Mouse (Mus musculus) stomach, postnatal 0 days (tissue): ENCODE measurements around the gene Rbl2. TPM values are rescaled to one million over a fixed set of nuclear protein-coding genes. Genes with fewer than 3 reads are reported as not detected.

Source experiments
- ATAC-seq: fragments of 200-750 bp; cut with Nextera tagmentation; 2 replicates; pipeline ENCODE4 v1.8.0; 2017; ENCODE audit not compliant: low FRiP score, low TSS enrichment
- DNase-seq: peaks from one replicate; pipeline ENCODE4 v3.0.0-alpha.2; 2016; ENCODE audit warnings: low spot score
- H3K27ac ChIP-seq: fragments of 300-500 bp; sonication (generic); replicated peaks from 2 replicates; pipeline ENCODE4 v1.5.1; 2014; ENCODE audit warnings: mild to moderate bottlenecking, control low read depth
- H3K27me3 ChIP-seq: fragments of 300-500 bp; sonication (generic); 2 replicates; pipeline ENCODE4 v1.6.1; 2014; ENCODE audit warnings: low read length; ENCODE audit not compliant: control insufficient read depth, insufficient read depth
- H3K36me3 ChIP-seq: fragments of 300-500 bp; sonication (generic); 2 replicates; pipeline ENCODE4 v1.6.1; 2014; ENCODE audit warnings: low read length, mixed read lengths; ENCODE audit not compliant: control insufficient read depth, insufficient read depth
- H3K4me1 ChIP-seq: fragments of 300-500 bp; sonication (generic); replicated peaks from 2 replicates; pipeline ENCODE4 v1.6.1; 2014; ENCODE audit warnings: antibody characterized with exemption; ENCODE audit not compliant: control insufficient read depth, insufficient read depth
- H3K4me2 ChIP-seq: fragments of 300-500 bp; sonication (generic); replicated peaks from 2 replicates; pipeline ENCODE4 v1.6.1; 2014; ENCODE audit warnings: low read depth, mild to moderate bottlenecking, control low read depth, moderate library complexity
- H3K4me3 ChIP-seq: fragments of 300-500 bp; sonication (generic); 2 replicates; pipeline ENCODE4 v1.5.1; 2014; ENCODE audit warnings: low read depth, low read length, control low read depth
- H3K9ac ChIP-seq: fragments of 300-500 bp; sonication (generic); 2 replicates; pipeline ENCODE4 v1.6.1; 2014; ENCODE audit warnings: mild to moderate bottlenecking, low read length, control low read depth, mixed read lengths
- H3K9me3 ChIP-seq: fragments of 300-500 bp; sonication (generic); 2 replicates; pipeline ENCODE4 v1.6.1; 2016; ENCODE audit warnings: low read length; ENCODE audit not compliant: control insufficient read depth
- CTCF ChIP-seq: IDR thresholded peaks from 2 replicates; pipeline ENCODE4 v1.5.1; 2016; ENCODE audit warnings: antibody characterized with exemption, low read depth, mild to moderate bottlenecking, moderate library complexity
- EP300 ChIP-seq: optimal IDR thresholded peaks from 2 replicates; pipeline ENCODE3; 2016; ENCODE audit warnings: antibody characterized with exemption
- WGBS: fragments of 180-500 bp; shearing (Covaris S2); extraction: QIAGEN DNeasy Blood & Tissue Kit; methylation state at CpG from one replicate; pipeline ENCODE4 v1.1.7; 2014; 5-methylcytosine and 5-hydroxymethylcytosine counted together
- polyA plus RNA-seq: library from polyadenylated mRNA; unstranded; fragments of >200 nt; fragmentation: Nextera tagmentation; extraction: Ambion mirVana; gene quantifications from 2 replicates; pipeline ENCODE4 v1.2.1, GENCODE M21; 2015

Rbl2 gene
- polyA plus RNA-seq, 1 experiment from 2014 or later, result 6.5 TPM

DNA sequence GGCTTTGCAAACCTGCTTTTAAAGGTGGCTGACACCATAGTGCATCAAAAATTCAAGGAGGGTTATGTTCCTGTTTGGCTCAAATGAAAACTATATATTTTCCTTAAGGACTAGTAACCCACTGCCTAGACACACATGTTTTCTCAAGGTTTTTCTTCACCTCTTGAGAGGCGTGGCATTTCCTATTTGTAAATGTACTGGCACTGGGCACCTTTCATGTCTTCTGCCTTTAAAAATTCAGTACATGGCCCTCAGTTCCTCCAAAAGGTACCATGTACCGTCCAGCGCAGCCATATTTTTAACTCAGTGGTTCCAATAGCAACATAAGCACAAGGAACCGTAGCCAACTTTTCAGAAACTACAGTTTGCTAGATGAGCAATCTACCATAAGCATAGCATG is 62.9 kb downstream of the Rbl2 start:
- Histone ChIP-seq H3K27ac (no peak overlapping the region), H3K9ac (peak overlapping the region; percentile 76)

DNA sequence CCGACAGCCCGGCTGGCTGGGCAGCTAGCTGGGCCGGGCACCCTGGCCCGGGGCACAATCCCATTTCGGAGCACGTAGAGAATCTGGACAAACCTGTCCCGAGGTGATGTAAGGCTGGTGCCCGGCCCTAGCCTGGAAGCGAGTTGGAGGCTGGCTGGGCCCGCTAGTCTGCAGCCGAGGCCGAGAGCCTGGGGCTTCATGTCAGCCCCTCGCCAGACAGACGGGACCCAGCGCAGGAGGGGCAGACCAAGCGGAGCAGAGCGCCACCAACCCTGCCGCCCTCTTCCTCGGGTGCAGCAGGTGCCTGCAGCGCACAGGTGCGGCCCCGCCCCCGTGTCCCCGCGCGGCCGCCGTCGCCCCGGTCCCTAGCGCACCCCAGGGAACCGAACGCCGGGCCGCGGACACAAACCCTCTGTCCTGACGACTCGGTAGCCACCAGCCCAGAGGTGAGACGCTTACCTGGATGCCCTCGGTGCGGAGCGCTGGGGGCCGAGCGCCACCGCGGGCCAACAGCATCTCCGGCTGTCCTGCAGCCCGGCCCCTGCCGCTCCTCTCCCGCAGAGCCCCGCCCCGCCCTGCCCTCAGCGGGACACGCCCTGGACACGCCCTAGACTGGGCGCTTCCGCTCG is 63.7 kb downstream of the Rbl2 start:
- Histone ChIP-seq H3K27me3 (no peaks in the 10 kb centered on the region), H3K9me3 (no peaks in the 10 kb centered on the region), H3K9ac (peak overlapping the region; percentile 76), H3K36me3 (peaks cover 5% of the 10 kb centered on the region; the same call in 1 of the 2 replicates), H3K4me2 (peak overlapping the region; percentile 83), H3K4me3 (peak overlapping the region; percentile 90), H3K4me1 (0 out of 2 replicates have a peak, but pooled peaks cover 2% of the 10 kb centered on the region), H3K27ac (peak overlapping the region; percentile 85)
- ATAC-seq, result peak; percentile 65
- peak; percentile 52 for TF ChIP-seq EP300
- no peak for TF ChIP-seq CTCF
- peak; percentile 76 for DNase-seq
- WGBS, result under 1% methylated on average over 48 of the region's 58 CpGs

More for the DNA sequence above, 62.9 kb downstream of the Rbl2 start:
- H3K4me2 ChIP-seq, result peak overlapping the region; percentile 83
- WGBS, result 62% methylated on average over 4 of the region's 4 CpGs
- no peak for DNase-seq
- peaks cover 5% of the 10 kb centered on the region; the same call in 1 of the 2 replicates for H3K36me3 ChIP-seq
- peak overlapping the region; percentile 90 for H3K4me3 ChIP-seq
- no peaks in the 10 kb centered on the region for H3K9me3 ChIP-seq
- TF ChIP-seq CTCF, result no peak
- TF ChIP-seq EP300, result no peak
- ATAC-seq, result no peak
- 0 out of 2 replicates have a peak, but pooled peaks cover 2% of the 10 kb centered on the region for H3K4me1 ChIP-seq
- H3K27me3 ChIP-seq, result no peaks in the 10 kb centered on the region

DNA sequence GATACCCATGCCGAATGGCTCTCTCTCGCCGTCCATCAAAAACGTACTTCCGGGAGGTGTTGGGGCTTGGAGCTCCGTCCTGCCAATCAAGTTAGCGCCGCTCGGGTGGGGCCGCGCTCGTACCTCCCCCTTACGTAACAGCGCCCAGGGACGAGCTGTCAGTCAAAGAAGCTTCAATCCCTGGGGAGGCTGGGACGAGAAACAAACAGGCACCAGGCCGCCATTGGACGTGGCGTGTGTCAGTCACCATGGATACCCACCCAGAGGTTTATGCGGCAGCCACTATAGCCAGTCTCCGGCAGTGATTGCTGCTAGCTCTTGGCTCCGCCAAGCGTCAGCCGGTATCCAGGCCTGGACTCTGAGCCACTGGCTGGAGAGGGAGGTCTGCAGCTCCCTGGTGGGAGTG is 64.2 kb downstream of the Rbl2 start:
- no peaks in the 10 kb centered on the region for H3K27me3 ChIP-seq
- 0 out of 2 replicates have a peak, but pooled peaks cover 5% of the 10 kb centered on the region for H3K36me3 ChIP-seq
- H3K4me1 ChIP-seq, result 0 out of 2 replicates have a peak, but pooled peaks cover 2% of the 10 kb centered on the region
- peak overlapping the region; percentile 63 for H3K27ac ChIP-seq
- WGBS, result under 1% methylated on average over 24 of the region's 24 CpGs
- peak overlapping the region; percentile 90 for H3K4me3 ChIP-seq
- DNase-seq (peak; percentile 99), ATAC-seq (peak; percentile 99)
- H3K9ac ChIP-seq, result peak overlapping the region; percentile 31
- TF ChIP-seq CTCF (peak; percentile 59), EP300 (no peak)
- no peaks in the 10 kb centered on the region for H3K9me3 ChIP-seq
- peak overlapping the region; percentile 50 for H3K4me2 ChIP-seq

DNA sequence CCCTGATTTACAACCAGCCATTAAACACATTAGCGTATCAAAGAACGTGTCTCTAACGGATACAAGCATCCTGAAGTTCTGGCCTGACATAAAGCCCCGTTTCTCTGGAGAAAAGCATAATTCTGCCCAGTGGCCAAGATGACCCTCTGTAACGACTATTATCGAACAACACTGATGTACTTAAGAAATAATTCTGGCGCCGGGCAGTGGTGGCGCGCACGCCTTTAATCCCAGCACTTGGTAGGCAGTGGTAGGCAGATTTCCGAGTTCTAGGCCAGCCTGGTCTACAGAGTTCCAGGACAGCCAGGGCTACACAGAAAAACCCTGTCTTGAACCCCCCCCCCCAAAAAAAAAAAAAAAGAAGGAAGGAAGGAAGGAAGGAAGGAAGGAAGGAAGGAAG is 64.8 kb downstream of the Rbl2 start:
- Histone ChIP-seq H3K4me1 (0 out of 2 replicates have a peak, but pooled peaks cover 2% of the 10 kb centered on the region), H3K36me3 (0 out of 2 replicates have a peak, but pooled peaks cover 2% of the 10 kb centered on the region), H3K27ac (peak overlapping the region; percentile 63), H3K4me2 (peak overlapping the region; percentile 50), H3K4me3 (peak overlapping the region; percentile 90), H3K9ac (peak overlapping the region; percentile 31; the same call in 1 of the 2 replicates), H3K27me3 (no peaks in the 10 kb centered on the region), H3K9me3 (no peaks in the 10 kb centered on the region)
- 51% methylated on average over 12 of the region's 12 CpGs for WGBS
- DNase-seq (no peak), ATAC-seq (no peak)
- TF ChIP-seq CTCF, result no peak

DNA sequence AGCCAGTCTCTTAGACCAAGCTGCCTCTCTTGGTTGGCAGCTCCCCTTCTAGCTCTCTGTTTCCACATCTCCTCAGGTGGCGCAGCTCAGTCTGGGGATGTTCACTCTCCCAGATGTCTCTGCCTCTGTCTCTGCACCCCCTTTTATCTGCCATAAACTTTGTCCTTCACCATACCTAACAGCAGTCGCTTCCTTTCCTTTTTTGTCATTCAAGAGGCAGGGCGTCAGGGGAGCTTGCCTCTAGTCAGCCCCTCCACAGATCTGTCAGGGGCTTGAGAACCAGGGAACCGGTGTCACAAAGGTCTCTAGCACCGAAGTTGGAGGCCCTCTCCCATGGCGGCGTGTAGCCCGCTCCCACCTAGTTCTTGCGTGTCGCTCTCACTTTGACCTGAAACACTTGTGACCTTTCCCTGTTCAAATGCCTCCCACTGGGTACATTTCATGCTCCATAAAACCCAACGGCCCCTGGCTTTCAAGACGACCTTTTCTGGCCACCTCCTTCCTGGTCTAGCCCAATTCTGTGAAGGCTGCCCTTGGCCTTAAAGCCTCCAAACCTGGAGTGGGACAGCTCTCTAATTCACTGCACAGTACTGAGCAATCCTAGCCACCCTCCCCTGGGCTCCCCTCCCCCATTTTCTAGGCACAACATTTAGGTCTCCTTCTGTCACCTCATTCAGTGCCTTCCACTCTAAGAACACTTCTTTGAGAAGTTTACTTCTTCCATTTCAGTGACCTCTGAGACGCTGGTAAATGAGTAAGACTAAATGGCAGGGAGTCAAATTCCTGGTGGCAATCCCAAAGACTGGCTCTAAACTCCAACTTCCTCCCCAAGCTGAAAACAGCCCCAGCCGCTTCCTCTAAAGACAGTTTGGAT is 65.7 kb downstream of the Rbl2 start:
- 0 out of 2 replicates have a peak, but pooled peaks cover 2% of the 10 kb centered on the region for H3K4me1 ChIP-seq
- 85% methylated on average over 14 of the region's 14 CpGs for WGBS
- ATAC-seq (no peak), DNase-seq (no peak)
- H3K9me3 ChIP-seq, result no peaks in the 10 kb centered on the region
- H3K27me3 ChIP-seq, result no peaks in the 10 kb centered on the region
- no peak for TF ChIP-seq EP300
- no peak for TF ChIP-seq CTCF
- H3K9ac ChIP-seq, result no peak overlapping the region
- H3K27ac ChIP-seq, result no peak overlapping the region
- no peak overlapping the region for H3K4me2 ChIP-seq
- H3K36me3 ChIP-seq, result no peaks in the 10 kb centered on the region
- no peak overlapping the region for H3K4me3 ChIP-seq
